Mouse (Mus musculus) heart, postnatal 0 days (tissue): ENCODE results near the gene Pou6f2.

Experiments used
- CTCF ChIP-seq: IDR thresholded peaks from 2 replicates; pipeline ENCODE4 v1.5.1; 2016; ENCODE audit warnings: antibody characterized with exemption, control low read depth, low read depth
- EP300 ChIP-seq: IDR thresholded peaks from 2 replicates; pipeline ENCODE4 v1.6.1; 2016; ENCODE audit warnings: antibody characterized with exemption, low read depth

DNA sequence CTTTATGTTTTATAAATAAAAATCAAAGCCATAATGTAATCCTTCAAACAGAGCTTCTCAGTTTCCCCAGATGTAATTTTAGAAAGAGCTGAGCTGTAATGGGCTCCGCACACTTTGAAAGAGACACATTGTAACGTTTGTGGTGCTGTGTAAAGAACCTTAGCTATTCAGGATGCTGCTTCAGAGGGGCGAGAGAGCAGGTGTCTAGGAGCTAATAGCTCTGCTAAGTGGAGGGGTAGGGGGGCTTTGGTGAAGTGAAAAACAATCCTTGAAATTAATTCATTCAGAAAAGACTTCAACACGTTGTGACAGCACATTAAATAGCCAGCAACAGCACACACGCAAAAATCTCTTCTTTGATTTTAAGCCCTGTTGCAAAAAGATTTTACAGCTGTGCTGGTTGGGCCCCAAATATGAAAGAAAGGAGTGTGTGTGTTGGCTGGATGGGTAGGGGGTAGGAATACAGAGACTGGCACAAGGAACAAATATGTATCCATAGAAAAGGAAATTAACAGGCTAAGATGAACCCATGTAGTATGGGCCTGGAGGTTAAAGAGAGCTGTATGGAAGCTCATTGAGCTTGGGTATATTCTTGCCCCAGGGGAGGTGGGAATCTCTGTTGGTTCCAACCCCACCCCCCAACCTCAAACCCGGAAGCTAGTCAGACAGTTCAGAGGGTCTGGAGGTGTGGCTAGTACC is 73.4 kb downstream of the Pou6f2 start:
- TF ChIP-seq CTCF (no peak), EP300 (no peak)
